Mouse (Mus musculus): Measurements from ENCODE around the gene Dmgdh.

- no peak for TF ChIP-seq TAL1 (IDR thresholded peaks at IDR 0.05; ENCODE audit: low read length)
- no peak for TF ChIP-seq GATA1 (IDR thresholded peaks at IDR 0.05; ENCODE audit: low read length)
Observed at GRCm38 (mm10) chr13:93758149-93758898, 84.1 kb downstream of the Dmgdh start.
